Mouse (Mus musculus) R1 (cell line): ENCODE measurements at regions not wholly inside any gene's neighbourhood (a gene's known extent, or its start where the extent isn't known, plus 50 kb on each side); places are given as distances from the start of the nearest gene placed in this dataset.
A peak's percentile ranks its signal among the peaks of the same experiment; 100 is the strongest.
"Not testable (repeated sequence)": the region's sequence is repeated elsewhere in the genome, so short reads cannot be mapped to it uniquely, and the experiment has no call there.

ENCODE experiments used
- DNase-seq: peaks from one replicate; pipeline ENCODE4 v3.0.0-alpha.2; 2018; ENCODE audit warnings: low read depth, low spot score

GRCm38 (mm10) chr1:177382596-177383190 lies 59.5 kb upstream of the Zbtb18 start:
- peak; percentile 79 for DNase-seq

- no peak for DNase-seq
These were observed 60.0 kb upstream of the Zbtb18 start for GRCm38 (mm10) chr1:177382147-177382546.

GRCm38 (mm10) chr1:177378112-177378511 lies 64.0 kb upstream of the Zbtb18 start:
- DNase-seq: no peak

GRCm38 (mm10) chr1:177373226-177373825 lies 68.8 kb upstream of the Zbtb18 start:
- DNase-seq: no peak

- DNase-seq: no peak
These were observed 70.1 kb upstream of the Zbtb18 start for GRCm38 (mm10) chr1:177372066-177372465.

- no peak for DNase-seq
These were observed 74.1 kb upstream of the Zbtb18 start for GRCm38 (mm10) chr1:177367864-177368610.

- no peak for DNase-seq
These were observed 75.2 kb upstream of the Zbtb18 start for GRCm38 (mm10) chr1:177366914-177367313.

GRCm38 (mm10) chr1:177366475-177366874 lies 75.7 kb upstream of the Zbtb18 start:
- no peak for DNase-seq

- no peak for DNase-seq
These were observed 77.8 kb upstream of the Zbtb18 start for GRCm38 (mm10) chr1:177364355-177364754.

- no peak for DNase-seq
These were observed 79.8 kb upstream of the Zbtb18 start for GRCm38 (mm10) chr1:177362398-177362797.

- DNase-seq: no peak
These were observed 90.5 kb upstream of the Akt3 start for GRCm38 (mm10) chr1:177348400-177349092.

- DNase-seq: no peak
These were observed 89.2 kb upstream of the Akt3 start for GRCm38 (mm10) chr1:177347208-177347607.

GRCm38 (mm10) chr1:177346540-177346939 lies 88.5 kb upstream of the Akt3 start:
- no peak for DNase-seq

GRCm38 (mm10) chr1:177345540-177345939 lies 87.5 kb upstream of the Akt3 start:
- no peak for DNase-seq

- DNase-seq: no peak
These were observed 85.9 kb upstream of the Akt3 start for GRCm38 (mm10) chr1:177343949-177344348.

GRCm38 (mm10) chr1:177343121-177343520 lies 85.1 kb upstream of the Akt3 start:
- no peak for DNase-seq

- no peak for DNase-seq
These were observed 82.2 kb upstream of the Akt3 start for GRCm38 (mm10) chr1:177340232-177340631.

- DNase-seq: not testable (repeated sequence)
These were observed 81.3 kb upstream of the Akt3 start for GRCm38 (mm10) chr1:177339207-177339787.

GRCm38 (mm10) chr1:177338466-177339206 lies 80.6 kb upstream of the Akt3 start:
- DNase-seq: peak; percentile 35

- DNase-seq: no peak
These were observed 79.8 kb upstream of the Akt3 start for GRCm38 (mm10) chr1:177337756-177338155.

GRCm38 (mm10) chr1:177337141-177337540 lies 79.1 kb upstream of the Akt3 start:
- no peak for DNase-seq
